Mouse (Mus musculus): ENCODE results near the gene Emid1. TPM values are rescaled to one million over a fixed set of nuclear protein-coding genes. Genes with fewer than 3 reads are reported as not detected.

Gene Emid1
- 10 to 100 TPM in 1 of 2 experiments, 1 to 10 TPM in 1; 9.8 to 10.9 TPM for total RNA-seq (2021)

GRCm38 (mm10) chr11:5151680-5152337, at the start of gene Emid1:
Emid1 (minus strand) TSS chr11:5152257.
- intact Hi-C loops (cut with DNase I) = no loop called here
- DNase-seq (ENCODE audit: low spot score in 2 of 2) = no peak

- intact Hi-C loops (cut with DNase I) = no loop called here
- no peak for DNase-seq (ENCODE audit: low spot score in 2 of 2)
These were observed 47.8 kb upstream of the Emid1 start for GRCm38 (mm10) chr11:5199879-5200278.

GRCm38 (mm10) chr11:5197068-5197467, 45.0 kb upstream of the Emid1 start:
- no peak for DNase-seq (ENCODE audit: low spot score in 2 of 2)

GRCm38 (mm10) chr11:5196583-5196982, 44.5 kb upstream of the Emid1 start:
- intact Hi-C loops (cut with DNase I) = no loop called here
- DNase-seq (ENCODE audit: low spot score in 2 of 2) = no peak

More at GRCm38 (mm10) chr11:5197068-5197467, 45.0 kb upstream of the Emid1 start:
- intact Hi-C loops (cut with DNase I) = no loop called here

- intact Hi-C loops (cut with DNase I) = no loop called here
- DNase-seq (ENCODE audit: low spot score in 2 of 2) = no peak
These were observed 41.5 kb upstream of the Emid1 start for GRCm38 (mm10) chr11:5193576-5193881.

- intact Hi-C loops (cut with DNase I) = no loop called here
- DNase-seq (ENCODE audit: low spot score in 2 of 2) = no peak
These were observed 41.0 kb upstream of the Emid1 start for GRCm38 (mm10) chr11:5192840-5193575.

- intact Hi-C loops (cut with DNase I) = no loop called here
- DNase-seq (ENCODE audit: low spot score in 2 of 2) = no peak
These were observed 40.0 kb upstream of the Emid1 start for GRCm38 (mm10) chr11:5192084-5192516.

GRCm38 (mm10) chr11:5189239-5189933, 37.3 kb upstream of the Emid1 start:
- no peak for DNase-seq (ENCODE audit: low spot score in 2 of 2)
- intact Hi-C loops (cut with DNase I) = no loop called here

- no peak for DNase-seq (ENCODE audit: low spot score in 2 of 2)
- intact Hi-C loops (cut with DNase I) = no loop called here
These were observed 36.1 kb upstream of the Emid1 start for GRCm38 (mm10) chr11:5188170-5188569.

- no peak for DNase-seq (ENCODE audit: low spot score in 2 of 2)
- intact Hi-C loops (cut with DNase I) = loop anchor here (5.0 kb wide), 2 partner anchors 77 to 292 kb away; partner anchors contain the start of gene Kremen1
These were observed 32.8 kb upstream of the Emid1 start for GRCm38 (mm10) chr11:5184832-5185231.

GRCm38 (mm10) chr11:5184250-5184649, 32.2 kb upstream of the Emid1 start:
- intact Hi-C loops (cut with DNase I) = loop anchor here (5.0 kb wide), 2 partner anchors 78 to 293 kb away; partner anchors contain the start of gene Kremen1
- no peak for DNase-seq (ENCODE audit: low spot score in 2 of 2)

GRCm38 (mm10) chr11:5182870-5183269, 30.8 kb upstream of the Emid1 start:
- intact Hi-C loops (cut with DNase I) = loop anchor here (5.0 kb wide), 2 partner anchors 79 to 294 kb away; partner anchors contain the start of gene Kremen1
- DNase-seq (ENCODE audit: low spot score in 2 of 2) = no peak

- intact Hi-C loops (cut with DNase I) = loop anchor here (5.0 kb wide), 2 partner anchors 80 to 295 kb away; partner anchors contain the start of gene Kremen1
- peak; percentile 73 for DNase-seq (ENCODE audit: low spot score in 2 of 2)
These were observed 29.9 kb upstream of the Emid1 start for GRCm38 (mm10) chr11:5181850-5182404.

GRCm38 (mm10) chr11:5179391-5179790, 27.3 kb upstream of the Emid1 start:
- intact Hi-C loops (cut with DNase I) = no loop called here
- no peak for DNase-seq (ENCODE audit: low spot score in 2 of 2)

GRCm38 (mm10) chr11:5177171-5177570, 25.1 kb upstream of the Emid1 start:
- no peak for DNase-seq (ENCODE audit: low spot score in 2 of 2)
- intact Hi-C loops (cut with DNase I) = no loop called here

GRCm38 (mm10) chr11:5176685-5177084, 24.6 kb upstream of the Emid1 start:
- DNase-seq (ENCODE audit: low spot score in 2 of 2) = no peak
- intact Hi-C loops (cut with DNase I) = no loop called here

- DNase-seq (ENCODE audit: low spot score in 2 of 2) = no peak
- intact Hi-C loops (cut with DNase I) = no loop called here
These were observed 23.8 kb upstream of the Emid1 start for GRCm38 (mm10) chr11:5175866-5176265.

GRCm38 (mm10) chr11:5175141-5175540, 23.1 kb upstream of the Emid1 start:
- DNase-seq (ENCODE audit: low spot score in 2 of 2) = no peak
- intact Hi-C loops (cut with DNase I) = no loop called here

GRCm38 (mm10) chr11:5172861-5173260, 20.8 kb upstream of the Emid1 start:
- intact Hi-C loops (cut with DNase I) = no loop called here

GRCm38 (mm10) chr11:5167311-5167710, 15.3 kb upstream of the Emid1 start:
- intact Hi-C loops (cut with DNase I) = no loop called here
- no peak for DNase-seq (ENCODE audit: low spot score in 2 of 2)

More at GRCm38 (mm10) chr11:5172861-5173260, 20.8 kb upstream of the Emid1 start:
- DNase-seq (ENCODE audit: low spot score in 2 of 2) = no peak

Data from left cerebral cortex, postnatal 36 days (tissue).